Mouse (Mus musculus): Measurements from ENCODE around the gene Diras1. TPM values are rescaled to one million over a fixed set of nuclear protein-coding genes. Genes with fewer than 3 reads are reported as not detected.
A peak's percentile ranks its signal among the peaks of the same experiment; 100 is the strongest.

The Diras1 gene
- polyA plus RNA-seq, 1 experiment from 2014 or later = 4.7 TPM

DNA sequence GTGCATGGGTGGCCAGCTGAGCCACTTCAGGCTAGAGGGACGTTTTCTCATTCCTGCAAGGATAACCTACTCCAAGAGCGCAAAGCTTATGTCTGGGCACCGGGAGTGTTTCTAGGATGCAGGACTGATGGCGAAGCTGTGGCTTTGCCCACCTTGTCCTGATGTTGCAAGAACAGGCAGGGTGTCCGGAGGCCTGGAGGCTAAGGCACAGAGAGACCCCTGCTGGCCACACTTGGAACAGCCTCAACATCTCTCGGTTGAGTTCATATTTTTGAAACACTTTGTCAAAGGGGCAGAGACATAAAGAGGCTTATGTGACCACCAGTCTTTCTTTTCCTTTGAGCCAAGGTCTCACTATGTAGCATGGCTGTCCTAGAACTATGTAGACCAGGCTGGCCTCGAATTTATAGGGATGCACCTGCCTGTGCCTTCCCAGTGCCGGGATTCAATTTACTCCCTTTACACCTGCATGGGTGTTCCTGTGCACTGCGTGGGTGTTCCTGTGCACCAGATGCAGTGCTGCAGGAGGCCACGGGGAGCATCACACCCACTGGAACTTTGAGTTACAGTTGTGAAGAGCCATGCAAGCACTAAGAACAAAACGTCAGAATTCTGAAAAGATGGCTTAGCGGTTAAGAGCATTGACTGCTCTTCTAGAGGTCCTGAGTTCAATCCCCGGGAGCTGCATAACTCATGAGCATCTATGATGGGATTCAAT is 16.2 kb upstream of the Diras1 start:
- DNase-seq (ENCODE audit: low spot score) (peak; percentile 80), ATAC-seq (ENCODE audit: insufficient read depth, low FRiP score, low TSS enrichment) (no peak)
- Histone ChIP-seq H3K27ac (ENCODE audit: low read depth, low read length) (no peak overlapping the region), H3K4me2 (ENCODE audit: low read depth) (no peak overlapping the region), H3K27me3 (ENCODE audit: control insufficient read depth, insufficient read depth, low read length) (no peaks in the 10 kb centered on the region), H3K36me3 (ENCODE audit: control insufficient read depth, insufficient read depth, low read length) (peaks cover 11% of the 10 kb centered on the region), H3K4me1 (ENCODE audit: control insufficient read depth, insufficient read depth, low read length) (no peaks in the 10 kb centered on the region), H3K4me3 (ENCODE audit: low read depth, low read length) (no peak overlapping the region), H3K9me3 (ENCODE audit: control insufficient read depth, low read length) (no peaks in the 10 kb centered on the region), H3K9ac (ENCODE audit: low read length) (no peak overlapping the region)
- 34% methylated on average over 13 of the region's 13 CpGs for WGBS

DNA sequence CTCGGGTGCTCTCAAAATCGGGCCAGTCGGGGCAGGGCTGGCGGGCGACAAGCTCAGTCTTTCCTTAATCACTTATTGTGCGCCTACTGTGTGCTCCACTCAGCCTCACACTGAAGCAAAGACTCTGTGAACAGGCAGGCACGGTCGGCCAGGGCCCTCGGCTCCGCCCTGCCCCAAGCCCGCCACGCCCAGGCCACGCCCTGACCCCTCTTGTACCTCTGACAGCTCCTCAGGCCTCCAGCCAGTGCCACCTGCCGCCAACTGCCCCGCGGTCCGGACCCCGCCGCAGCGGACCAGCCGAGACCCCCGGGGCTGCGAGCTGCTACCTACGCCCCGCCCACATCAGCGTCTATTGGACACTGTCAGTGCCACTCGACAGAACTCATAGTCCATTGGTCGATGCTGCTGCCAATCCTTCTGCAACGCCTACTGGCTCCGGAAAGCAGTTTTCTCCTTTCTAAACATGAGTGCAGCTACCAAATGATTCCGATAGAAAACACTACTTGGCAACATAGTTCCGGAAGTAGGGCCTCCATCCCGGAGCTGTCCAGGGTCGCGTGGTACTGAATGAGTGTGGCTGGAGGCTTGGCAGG is 11.6 kb upstream of the Diras1 start, which contains the start of gene Slc39a3:
Slc39a3 (minus strand) TSS at position 439 of the 593 bp plus-strand sequence.
- Histone ChIP-seq H3K4me1 (ENCODE audit: control insufficient read depth, insufficient read depth, low read length) (no peaks in the 10 kb centered on the region), H3K9ac (ENCODE audit: low read length) (peak within 1 kb of the TSS; percentile 69), H3K4me2 (ENCODE audit: low read depth) (peak within 1 kb of the TSS; percentile 70), H3K9me3 (ENCODE audit: control insufficient read depth, low read length) (no peaks in the 10 kb centered on the region), H3K36me3 (ENCODE audit: control insufficient read depth, insufficient read depth, low read length) (no peaks in the 10 kb centered on the region), H3K4me3 (ENCODE audit: low read depth, low read length) (peak within 1 kb of the TSS; percentile 71), H3K27ac (ENCODE audit: low read depth, low read length) (no peak within 1 kb of the TSS), H3K27me3 (ENCODE audit: control insufficient read depth, insufficient read depth, low read length) (no peaks in the 10 kb centered on the region)
- WGBS = under 1% methylated on average over 34 of the region's 35 CpGs
- peak; percentile 98 for DNase-seq (ENCODE audit: low spot score)
- peak; percentile 99 for ATAC-seq (ENCODE audit: insufficient read depth, low FRiP score, low TSS enrichment)

DNA sequence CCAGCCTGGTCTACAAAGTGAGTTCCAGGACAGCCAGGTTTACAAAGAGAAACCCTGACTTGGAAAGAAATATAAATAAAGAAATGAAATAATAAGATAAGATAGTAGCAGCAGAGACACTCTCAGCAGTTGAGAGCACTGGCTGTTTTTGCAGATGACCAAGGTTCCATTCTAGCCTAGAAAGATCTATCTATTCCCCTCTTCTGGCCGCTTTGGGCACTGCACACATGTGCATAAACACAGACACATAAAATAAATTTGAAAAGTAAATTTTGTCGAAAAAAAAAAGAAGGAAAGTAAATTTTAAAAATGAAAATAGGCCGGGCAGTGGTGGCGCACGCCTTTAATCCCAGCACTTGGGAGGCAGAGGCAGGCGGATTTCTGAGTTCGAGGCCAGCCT is 10.8 kb upstream of the Diras1 start:
- no peak overlapping the region for H3K4me2 ChIP-seq (ENCODE audit: low read depth)
- H3K4me1 ChIP-seq (ENCODE audit: control insufficient read depth, insufficient read depth, low read length) = no peaks in the 10 kb centered on the region
- ATAC-seq (ENCODE audit: insufficient read depth, low FRiP score, low TSS enrichment) = no peak
- no peak overlapping the region for H3K27ac ChIP-seq (ENCODE audit: low read depth, low read length)
- H3K36me3 ChIP-seq (ENCODE audit: control insufficient read depth, insufficient read depth, low read length) = peaks cover 2% of the 10 kb centered on the region; the same call in 1 of the 2 replicates
- no peaks in the 10 kb centered on the region for H3K9me3 ChIP-seq (ENCODE audit: control insufficient read depth, low read length)
- peak; percentile 34 for DNase-seq (ENCODE audit: low spot score)
- no peak overlapping the region for H3K4me3 ChIP-seq (ENCODE audit: low read depth, low read length)
- H3K27me3 ChIP-seq (ENCODE audit: control insufficient read depth, insufficient read depth, low read length) = no peaks in the 10 kb centered on the region
- H3K9ac ChIP-seq (ENCODE audit: low read length) = no peak overlapping the region
- 73% methylated on average over 7 of the region's 7 CpGs for WGBS

DNA sequence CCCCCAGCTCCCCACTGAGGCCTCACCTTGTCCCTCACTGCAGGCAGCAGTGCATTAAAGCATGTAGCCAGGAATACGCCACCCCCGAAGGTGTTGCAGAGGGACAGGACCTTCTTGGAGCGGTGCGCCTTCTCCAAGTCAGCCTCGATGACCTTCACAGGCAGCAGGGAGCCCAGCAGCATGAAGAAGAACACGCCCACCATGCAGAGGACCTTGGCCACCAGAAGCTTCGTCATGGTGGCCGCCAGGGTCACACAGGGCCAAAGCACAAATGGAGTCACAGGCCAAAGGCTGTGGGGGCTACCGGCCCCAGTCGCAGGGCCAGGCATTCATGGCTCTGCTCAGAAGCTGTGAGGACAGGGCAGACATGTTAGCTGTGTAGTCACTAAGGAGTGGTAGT is 8.1 kb upstream of the Diras1 start:
- WGBS = 83% methylated on average over 10 of the region's 10 CpGs
- Histone ChIP-seq H3K4me2 (ENCODE audit: low read depth) (no peak overlapping the region), H3K4me1 (ENCODE audit: control insufficient read depth, insufficient read depth, low read length) (no peaks in the 10 kb centered on the region), H3K36me3 (ENCODE audit: control insufficient read depth, insufficient read depth, low read length) (peaks cover 3% of the 10 kb centered on the region; the same call in 1 of the 2 replicates), H3K4me3 (ENCODE audit: low read depth, low read length) (no peak overlapping the region), H3K27ac (ENCODE audit: low read depth, low read length) (no peak overlapping the region), H3K27me3 (ENCODE audit: control insufficient read depth, insufficient read depth, low read length) (no peaks in the 10 kb centered on the region), H3K9me3 (ENCODE audit: control insufficient read depth, low read length) (no peaks in the 10 kb centered on the region), H3K9ac (ENCODE audit: low read length) (no peak overlapping the region)
- DNase-seq (ENCODE audit: low spot score) = no peak
- no peak for ATAC-seq (ENCODE audit: insufficient read depth, low FRiP score, low TSS enrichment)

DNA sequence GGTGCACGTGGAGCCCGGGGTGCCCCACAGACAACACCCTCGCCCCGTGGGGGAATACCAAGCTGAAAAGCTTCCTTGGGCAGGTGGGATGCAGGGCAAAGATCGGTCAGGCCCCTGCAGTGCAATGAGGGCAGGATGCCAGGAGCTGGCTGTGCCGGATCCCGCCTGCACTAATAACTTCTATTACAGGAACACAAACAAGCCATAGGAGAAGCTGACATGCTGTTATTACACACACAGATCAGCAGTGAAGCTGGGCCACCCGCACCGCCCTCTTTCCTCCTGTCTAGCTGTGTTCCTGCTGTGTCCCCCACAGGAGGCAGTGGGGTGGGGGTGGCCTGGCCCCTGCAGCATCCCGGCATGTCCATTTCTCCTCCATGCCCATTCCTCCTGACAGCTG is 3.6 kb upstream of the Diras1 start:
- no peak for DNase-seq (ENCODE audit: low spot score)
- Histone ChIP-seq H3K27me3 (ENCODE audit: control insufficient read depth, insufficient read depth, low read length) (peaks cover 9% of the 10 kb centered on the region), H3K36me3 (ENCODE audit: control insufficient read depth, insufficient read depth, low read length) (peaks cover 3% of the 10 kb centered on the region; the same call in 1 of the 2 replicates), H3K4me2 (ENCODE audit: low read depth) (no peak overlapping the region), H3K4me1 (ENCODE audit: control insufficient read depth, insufficient read depth, low read length) (peaks cover 3% of the 10 kb centered on the region; the same call in 1 of the 2 replicates), H3K9me3 (ENCODE audit: control insufficient read depth, low read length) (no peaks in the 10 kb centered on the region), H3K27ac (ENCODE audit: low read depth, low read length) (no peak overlapping the region), H3K4me3 (ENCODE audit: low read depth, low read length) (no peak overlapping the region), H3K9ac (ENCODE audit: low read length) (no peak overlapping the region)
- no peak for ATAC-seq (ENCODE audit: insufficient read depth, low FRiP score, low TSS enrichment)
- 73% methylated on average over 10 of the region's 10 CpGs for WGBS

DNA sequence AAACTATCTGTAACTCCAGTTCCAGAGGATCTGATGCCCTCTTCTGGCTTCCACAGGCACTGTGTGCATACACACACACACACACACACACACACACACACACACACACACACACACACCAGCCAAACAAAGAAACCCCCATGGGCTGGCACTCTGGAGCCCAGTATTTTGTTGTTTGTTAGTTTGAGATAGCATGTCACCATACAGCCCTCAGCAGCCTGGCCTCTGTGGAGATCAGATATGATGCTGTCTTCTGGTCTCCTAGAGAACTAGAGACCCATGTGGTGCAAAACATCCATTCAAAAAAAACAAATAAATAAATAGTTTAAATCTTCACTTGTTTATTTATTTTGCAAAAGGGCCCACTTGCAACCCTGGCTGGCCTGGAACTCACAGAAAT is 2.8 kb upstream of the Diras1 start:
- H3K9ac ChIP-seq (ENCODE audit: low read length) = no peak overlapping the region
- H3K9me3 ChIP-seq (ENCODE audit: control insufficient read depth, low read length) = no peaks in the 10 kb centered on the region
- peaks cover 3% of the 10 kb centered on the region; the same call in 1 of the 2 replicates for H3K36me3 ChIP-seq (ENCODE audit: control insufficient read depth, insufficient read depth, low read length)
- ATAC-seq (ENCODE audit: insufficient read depth, low FRiP score, low TSS enrichment) = no peak
- peaks cover 3% of the 10 kb centered on the region; the same call in 1 of the 2 replicates for H3K4me1 ChIP-seq (ENCODE audit: control insufficient read depth, insufficient read depth, low read length)
- DNase-seq (ENCODE audit: low spot score) = no peak
- H3K27ac ChIP-seq (ENCODE audit: low read depth, low read length) = no peak overlapping the region
- H3K27me3 ChIP-seq (ENCODE audit: control insufficient read depth, insufficient read depth, low read length) = peaks cover 12% of the 10 kb centered on the region
- H3K4me3 ChIP-seq (ENCODE audit: low read depth, low read length) = no peak overlapping the region
- H3K4me2 ChIP-seq (ENCODE audit: low read depth) = no peak overlapping the region

DNA sequence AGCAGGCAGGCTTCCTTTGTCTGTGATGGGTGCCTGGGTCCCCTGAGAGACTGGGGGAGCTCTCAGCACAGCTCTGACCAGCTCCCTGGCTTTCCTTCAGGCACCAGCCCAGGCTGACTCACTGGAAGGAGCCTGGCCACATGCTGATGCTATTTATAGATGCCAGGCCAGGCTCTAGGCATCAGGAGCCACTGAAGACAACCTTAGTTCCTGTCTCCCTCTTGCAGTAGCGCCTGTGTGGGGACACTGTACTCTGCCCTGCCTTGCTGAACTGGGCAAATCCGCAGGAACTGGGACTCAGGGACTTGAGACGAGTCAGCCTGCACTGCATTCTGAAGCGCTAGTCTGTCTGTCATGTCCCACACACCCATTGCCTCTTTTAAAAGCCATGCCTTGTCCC is 1.9 kb upstream of the Diras1 start:
- Histone ChIP-seq H3K27ac (ENCODE audit: low read depth, low read length) (no peak overlapping the region), H3K27me3 (ENCODE audit: control insufficient read depth, insufficient read depth, low read length) (peaks cover 17% of the 10 kb centered on the region), H3K4me3 (ENCODE audit: low read depth, low read length) (no peak overlapping the region), H3K4me1 (ENCODE audit: control insufficient read depth, insufficient read depth, low read length) (peaks cover 3% of the 10 kb centered on the region; the same call in 1 of the 2 replicates), H3K4me2 (ENCODE audit: low read depth) (no peak overlapping the region), H3K9me3 (ENCODE audit: control insufficient read depth, low read length) (no peaks in the 10 kb centered on the region), H3K9ac (ENCODE audit: low read length) (no peak overlapping the region), H3K36me3 (ENCODE audit: control insufficient read depth, insufficient read depth, low read length) (peaks cover 3% of the 10 kb centered on the region; the same call in 1 of the 2 replicates)
- WGBS = 79% methylated on average over 4 of the region's 4 CpGs
- no peak for ATAC-seq (ENCODE audit: insufficient read depth, low FRiP score, low TSS enrichment)
- no peak for DNase-seq (ENCODE audit: low spot score)

DNA sequence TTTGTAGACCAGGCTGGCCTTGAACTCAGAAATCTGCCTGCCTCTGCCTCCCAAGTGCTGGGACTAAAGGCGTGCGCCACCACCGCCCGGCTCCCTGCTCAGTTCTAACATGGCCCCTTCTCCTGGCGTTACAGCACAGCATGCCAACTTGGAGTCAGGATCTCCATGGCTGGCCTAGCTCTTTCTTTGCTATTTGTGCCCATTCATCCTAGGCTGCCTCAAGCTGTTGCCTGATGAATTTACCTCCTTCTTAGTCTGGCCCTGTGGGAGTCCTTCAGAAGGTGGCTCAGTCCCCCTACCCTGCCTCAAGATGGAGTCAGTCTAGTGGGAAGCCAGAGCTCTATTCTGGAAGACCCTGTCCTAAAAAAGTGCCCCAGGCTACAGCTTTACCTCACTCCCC is 1.4 kb upstream of the Diras1 start:
- DNase-seq (ENCODE audit: low spot score) (no peak), ATAC-seq (ENCODE audit: insufficient read depth, low FRiP score, low TSS enrichment) (no peak)
- Histone ChIP-seq H3K36me3 (ENCODE audit: control insufficient read depth, insufficient read depth, low read length) (peaks cover 3% of the 10 kb centered on the region; the same call in 1 of the 2 replicates), H3K9me3 (ENCODE audit: control insufficient read depth, low read length) (no peaks in the 10 kb centered on the region), H3K4me1 (ENCODE audit: control insufficient read depth, insufficient read depth, low read length) (peaks cover 3% of the 10 kb centered on the region; the same call in 1 of the 2 replicates), H3K4me2 (ENCODE audit: low read depth) (no peak overlapping the region), H3K27me3 (ENCODE audit: control insufficient read depth, insufficient read depth, low read length) (peaks cover 22% of the 10 kb centered on the region), H3K27ac (ENCODE audit: low read depth, low read length) (no peak overlapping the region), H3K4me3 (ENCODE audit: low read depth, low read length) (no peak overlapping the region), H3K9ac (ENCODE audit: low read length) (no peak overlapping the region)
- 95% methylated on average over 5 of the region's 5 CpGs for WGBS
